Mouse (Mus musculus): ENCODE results near the gene Lmnb2. TPM values are rescaled to one million over a fixed set of nuclear protein-coding genes. Genes with fewer than 3 reads are reported as not detected.

The Lmnb2 gene
- polyA plus RNA-seq (2015; fragmentation: Nextera tagmentation; extraction: Ambion mirVana) = 10.3 TPM in 2 replicates

GRCm38 (mm10) chr10:80917779-80918434 is at the start of gene Lmnb2:
TSS of gene Lmnb2 (minus strand) at chr10:80918245.
- Histone ChIP-seq H3K9ac (ENCODE audit: low read depth, low read length) (peak within 1 kb of the TSS; percentile 70), H3K9me3 (replicated peaks; ENCODE audit: control insufficient read depth, low read length) (no peaks in the 10 kb centered on the region), H3K27ac (ENCODE audit: low read length) (peak within 1 kb of the TSS; percentile 40), H3K4me3 (ENCODE audit: low read depth, low read length) (peak within 1 kb of the TSS; percentile 69), H3K36me3 (ENCODE audit: control insufficient read depth, insufficient read depth) (no peaks in the 10 kb centered on the region), H3K4me1 (ENCODE audit: control insufficient read depth, low read depth, low read length) (peaks cover 38% of the 10 kb centered on the region), H3K4me2 (ENCODE audit: low read depth, low read length) (peak within 1 kb of the TSS; percentile 78), H3K27me3 (ENCODE audit: control insufficient read depth, insufficient read depth, low read depth, low read length) (peaks cover 8% of the 10 kb centered on the region)
- under 1% methylated on average over 50 of the region's 61 CpGs for WGBS (ENCODE audit: insufficient replicate concordance)
- peak; percentile 37; the same call in 1 of the 2 replicates for ATAC-seq (ENCODE audit: low read depth)

- 31% methylated on average over 3 of the region's 3 CpGs for WGBS (ENCODE audit: insufficient replicate concordance)
- Histone ChIP-seq H3K4me3 (ENCODE audit: low read depth, low read length) (no peak overlapping the region), H3K27me3 (ENCODE audit: control insufficient read depth, insufficient read depth, low read depth, low read length) (no peaks in the 10 kb centered on the region), H3K4me1 (ENCODE audit: control insufficient read depth, low read depth, low read length) (peaks cover 18% of the 10 kb centered on the region), H3K4me2 (ENCODE audit: low read depth, low read length) (no peak overlapping the region), H3K27ac (ENCODE audit: low read length) (0 out of 2 replicates have a peak overlapping the region, but pooled peaks have one; percentile 26), H3K36me3 (ENCODE audit: control insufficient read depth, insufficient read depth) (no peaks in the 10 kb centered on the region), H3K9ac (ENCODE audit: low read depth, low read length) (no peak overlapping the region), H3K9me3 (replicated peaks; ENCODE audit: control insufficient read depth, low read length) (no peaks in the 10 kb centered on the region)
- ATAC-seq (ENCODE audit: low read depth) = no peak
Measured at GRCm38 (mm10) chr10:80967101-80967656, 49.1 kb upstream of the Lmnb2 start.

DNA sequence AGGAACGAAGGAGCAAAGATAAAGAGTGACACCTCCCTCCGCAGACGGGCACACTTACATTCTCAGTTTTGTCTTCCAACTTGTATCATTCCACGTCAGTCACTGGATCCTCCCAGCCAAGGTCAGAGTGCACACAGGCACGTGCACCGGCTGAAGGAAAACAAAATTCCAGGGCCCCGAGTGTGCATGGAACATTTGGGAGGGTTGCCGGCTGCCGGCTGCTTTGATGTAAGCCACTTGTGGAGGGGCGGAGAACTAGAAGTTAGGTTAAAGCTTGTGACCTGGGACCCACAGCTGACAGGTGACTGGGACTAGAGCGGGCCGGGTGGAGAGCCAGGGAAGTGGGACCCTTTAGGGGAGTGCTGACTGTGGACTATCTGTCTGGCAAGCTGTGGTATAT is 48.3 kb upstream of the Lmnb2 start:
- no peaks in the 10 kb centered on the region for H3K9me3 ChIP-seq (replicated peaks; ENCODE audit: control insufficient read depth, low read length)
- no peaks in the 10 kb centered on the region for H3K27me3 ChIP-seq (ENCODE audit: control insufficient read depth, insufficient read depth, low read depth, low read length)
- H3K27ac ChIP-seq (ENCODE audit: low read length) = 0 out of 2 replicates have a peak overlapping the region, but pooled peaks have one; percentile 12
- H3K4me2 ChIP-seq (ENCODE audit: low read depth, low read length) = no peak overlapping the region
- peaks cover 21% of the 10 kb centered on the region for H3K4me1 ChIP-seq (ENCODE audit: control insufficient read depth, low read depth, low read length)
- no peak overlapping the region; the same call in 1 of the 2 replicates for H3K9ac ChIP-seq (ENCODE audit: low read depth, low read length)
- ATAC-seq (ENCODE audit: low read depth) = peak; percentile 17; the same call in 1 of the 2 replicates
- H3K36me3 ChIP-seq (ENCODE audit: control insufficient read depth, insufficient read depth) = no peaks in the 10 kb centered on the region
- H3K4me3 ChIP-seq (ENCODE audit: low read depth, low read length) = no peak overlapping the region
- 52% methylated on average over 12 of the region's 12 CpGs for WGBS (ENCODE audit: insufficient replicate concordance)

DNA sequence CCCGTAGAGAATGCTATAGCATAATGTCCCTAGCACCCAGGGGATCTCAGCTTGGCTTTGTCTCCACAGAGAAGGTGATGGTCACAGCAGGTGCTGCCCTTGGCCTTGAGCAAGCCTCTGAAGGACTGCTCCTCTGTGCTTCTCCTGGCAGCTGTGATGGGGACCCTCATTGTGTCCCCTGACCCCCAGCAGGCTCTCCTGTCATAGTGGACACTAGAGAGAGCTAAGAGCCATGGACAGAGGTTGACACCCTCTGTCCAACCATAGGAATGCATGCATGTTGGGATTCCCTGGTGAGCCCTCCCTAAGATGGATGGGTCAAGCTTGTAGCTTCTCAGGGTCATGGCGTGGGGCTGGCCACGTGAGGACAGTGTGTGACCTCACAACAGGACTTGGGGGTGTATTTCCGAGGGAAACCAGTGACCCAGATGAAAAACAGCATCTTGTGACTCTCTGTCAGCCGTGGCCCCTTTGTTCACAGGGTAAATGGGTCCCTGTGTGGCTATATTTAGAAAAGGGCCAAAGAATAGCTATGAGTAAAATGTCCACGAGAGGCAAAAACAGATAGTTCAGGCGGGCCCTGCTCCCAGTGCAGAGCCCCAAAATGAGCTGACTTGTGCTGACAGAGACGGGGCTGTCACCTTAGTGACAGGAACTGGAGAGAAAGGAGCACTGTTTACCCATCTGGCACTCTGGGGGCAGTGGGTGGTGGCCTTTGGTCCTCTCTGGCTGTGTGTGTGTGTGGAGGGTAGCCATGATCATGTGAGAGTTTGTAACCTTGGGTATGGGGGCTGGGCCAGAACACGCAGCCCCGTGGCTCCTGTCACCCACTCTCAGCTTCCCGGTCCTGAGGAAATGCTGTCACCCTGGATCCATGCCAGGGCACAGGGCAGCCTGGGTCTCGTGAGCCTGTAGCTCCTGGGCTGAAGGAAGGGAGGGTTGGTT is 45.3 kb upstream of the Lmnb2 start:
- H3K27ac ChIP-seq (ENCODE audit: low read length) = peak overlapping the region; percentile 68

GRCm38 (mm10) chr10:80962585-80962984 is 44.5 kb upstream of the Lmnb2 start:
- peaks cover 23% of the 10 kb centered on the region for H3K4me1 ChIP-seq (ENCODE audit: control insufficient read depth, low read depth, low read length)
- no peaks in the 10 kb centered on the region for H3K9me3 ChIP-seq (replicated peaks; ENCODE audit: control insufficient read depth, low read length)
- ATAC-seq (ENCODE audit: low read depth) = peak; percentile 47
- peak overlapping the region; percentile 68 for H3K27ac ChIP-seq (ENCODE audit: low read length)
- H3K4me2 ChIP-seq (ENCODE audit: low read depth, low read length) = no peak overlapping the region
- 50% methylated on average over 5 of the region's 5 CpGs for WGBS (ENCODE audit: insufficient replicate concordance)
- no peak overlapping the region for H3K4me3 ChIP-seq (ENCODE audit: low read depth, low read length)
- no peaks in the 10 kb centered on the region for H3K27me3 ChIP-seq (ENCODE audit: control insufficient read depth, insufficient read depth, low read depth, low read length)
- H3K36me3 ChIP-seq (ENCODE audit: control insufficient read depth, insufficient read depth) = no peaks in the 10 kb centered on the region
- H3K9ac ChIP-seq (ENCODE audit: low read depth, low read length) = no peak overlapping the region

More for the DNA sequence above, 45.3 kb upstream of the Lmnb2 start:
- Histone ChIP-seq H3K4me2 (ENCODE audit: low read depth, low read length) (no peak overlapping the region), H3K36me3 (ENCODE audit: control insufficient read depth, insufficient read depth) (no peaks in the 10 kb centered on the region), H3K4me3 (ENCODE audit: low read depth, low read length) (no peak overlapping the region), H3K27me3 (ENCODE audit: control insufficient read depth, insufficient read depth, low read depth, low read length) (no peaks in the 10 kb centered on the region), H3K9me3 (replicated peaks; ENCODE audit: control insufficient read depth, low read length) (no peaks in the 10 kb centered on the region), H3K9ac (ENCODE audit: low read depth, low read length) (no peak overlapping the region), H3K4me1 (ENCODE audit: control insufficient read depth, low read depth, low read length) (peaks cover 23% of the 10 kb centered on the region)
- WGBS (ENCODE audit: insufficient replicate concordance) = 38% methylated on average over 12 of the region's 12 CpGs
- ATAC-seq (ENCODE audit: low read depth) = peak; percentile 73

- no peak overlapping the region for H3K4me3 ChIP-seq (ENCODE audit: low read depth, low read length)
- no peak overlapping the region for H3K9ac ChIP-seq (ENCODE audit: low read depth, low read length)
- H3K27me3 ChIP-seq (ENCODE audit: control insufficient read depth, insufficient read depth, low read depth, low read length) = no peaks in the 10 kb centered on the region
- ATAC-seq (ENCODE audit: low read depth) = peak; percentile 48
- WGBS (ENCODE audit: insufficient replicate concordance) = 59% methylated on average over 10 of the region's 10 CpGs
- H3K9me3 ChIP-seq (replicated peaks; ENCODE audit: control insufficient read depth, low read length) = no peaks in the 10 kb centered on the region
- no peaks in the 10 kb centered on the region for H3K36me3 ChIP-seq (ENCODE audit: control insufficient read depth, insufficient read depth)
- no peak overlapping the region for H3K4me2 ChIP-seq (ENCODE audit: low read depth, low read length)
- peak overlapping the region; percentile 68 for H3K27ac ChIP-seq (ENCODE audit: low read length)
- H3K4me1 ChIP-seq (ENCODE audit: control insufficient read depth, low read depth, low read length) = peaks cover 19% of the 10 kb centered on the region
Measured at GRCm38 (mm10) chr10:80962051-80962472, 44.0 kb upstream of the Lmnb2 start.

DNA sequence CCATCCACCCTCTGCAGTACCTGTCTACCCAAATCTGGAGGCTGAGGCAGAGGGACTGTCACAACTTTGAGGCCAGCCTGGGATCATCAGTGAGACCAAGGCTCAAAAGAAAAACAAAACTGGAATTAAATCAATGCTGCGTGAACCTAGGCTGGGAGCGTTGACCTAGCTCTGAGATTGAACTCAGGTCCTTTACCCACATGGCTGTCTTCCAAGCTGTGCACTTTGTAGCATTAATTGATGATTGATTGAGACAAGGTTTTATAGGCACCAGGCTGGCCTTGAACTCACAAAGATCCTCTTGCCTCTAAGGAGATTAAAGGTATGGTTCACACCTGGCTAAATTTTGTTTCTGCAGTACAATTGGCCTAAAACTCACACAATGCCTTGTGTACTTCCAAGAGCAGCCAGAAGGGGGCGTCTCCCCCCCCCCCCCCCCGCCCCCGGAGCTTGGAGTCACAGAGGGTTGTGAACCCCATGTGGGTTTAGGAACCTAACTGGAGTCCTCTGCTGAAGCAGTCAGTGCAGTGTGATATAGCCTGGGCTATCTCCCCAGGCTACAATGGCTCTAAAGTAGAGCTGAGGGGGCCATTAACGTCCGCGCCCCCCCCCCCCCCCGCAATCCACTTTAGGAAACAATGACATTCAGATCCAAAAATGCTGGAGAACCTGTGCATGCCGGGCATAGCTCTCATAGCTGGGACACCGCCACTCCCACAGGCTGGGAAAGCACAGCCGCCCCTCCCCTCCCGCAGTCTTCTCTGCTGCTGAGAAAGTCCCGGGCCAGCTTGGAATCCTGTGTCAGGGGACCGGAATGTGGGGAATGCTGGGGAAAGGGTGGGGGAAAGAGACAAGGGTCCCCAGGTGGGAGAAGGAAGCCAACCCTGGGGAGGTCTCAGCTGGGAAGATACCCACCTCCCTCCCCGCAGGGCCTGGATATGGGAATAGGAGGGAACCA is 42.8 kb upstream of the Lmnb2 start:
- H3K9ac ChIP-seq (ENCODE audit: low read depth, low read length) = no peak overlapping the region
- no peak overlapping the region for H3K4me3 ChIP-seq (ENCODE audit: low read depth, low read length)
- no peaks in the 10 kb centered on the region for H3K36me3 ChIP-seq (ENCODE audit: control insufficient read depth, insufficient read depth)
- 17% methylated on average over 16 of the region's 16 CpGs for WGBS (ENCODE audit: insufficient replicate concordance)
- peaks cover 13% of the 10 kb centered on the region for H3K4me1 ChIP-seq (ENCODE audit: control insufficient read depth, low read depth, low read length)
- peak overlapping the region; percentile 68 for H3K27ac ChIP-seq (ENCODE audit: low read length)
- ATAC-seq (ENCODE audit: low read depth) = no peak
- no peaks in the 10 kb centered on the region for H3K9me3 ChIP-seq (replicated peaks; ENCODE audit: control insufficient read depth, low read length)
- H3K27me3 ChIP-seq (ENCODE audit: control insufficient read depth, insufficient read depth, low read depth, low read length) = no peaks in the 10 kb centered on the region
- H3K4me2 ChIP-seq (ENCODE audit: low read depth, low read length) = no peak overlapping the region

DNA sequence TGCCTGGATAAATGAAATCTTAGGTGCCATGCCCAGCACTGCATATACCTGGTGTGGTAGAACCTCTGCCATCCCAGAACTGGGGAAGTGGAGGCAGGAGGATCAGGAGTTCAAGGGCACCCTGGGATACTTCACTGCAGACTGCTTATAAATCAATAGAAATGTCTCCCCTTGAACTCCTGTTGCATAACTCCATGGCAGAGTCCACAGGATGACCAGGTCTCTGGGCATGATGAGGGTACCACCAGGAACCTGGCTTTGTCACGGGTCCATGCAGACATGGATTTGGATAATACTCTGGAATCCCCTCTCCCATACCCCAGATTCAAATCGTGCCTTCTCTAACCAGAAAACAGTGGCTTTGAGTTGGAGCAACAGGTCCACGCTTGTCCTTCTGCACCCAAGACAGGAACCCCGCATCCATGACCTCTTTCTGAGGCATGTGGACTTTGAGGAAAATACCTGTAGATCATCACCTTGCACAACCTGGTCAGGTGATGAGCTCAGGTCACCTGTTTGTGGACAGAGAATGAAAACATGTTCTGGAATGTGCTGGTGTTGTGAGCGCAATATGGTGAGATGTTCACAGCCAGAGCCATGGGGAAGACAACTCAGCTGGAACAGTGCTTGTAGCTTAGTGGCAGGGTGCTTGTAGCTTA is 41.1 kb upstream of the Lmnb2 start:
- 55% methylated on average over 5 of the region's 5 CpGs for WGBS (ENCODE audit: insufficient replicate concordance)
- Histone ChIP-seq H3K4me3 (ENCODE audit: low read depth, low read length) (no peak overlapping the region), H3K36me3 (ENCODE audit: control insufficient read depth, insufficient read depth) (no peaks in the 10 kb centered on the region), H3K4me2 (ENCODE audit: low read depth, low read length) (no peak overlapping the region), H3K9ac (ENCODE audit: low read depth, low read length) (no peak overlapping the region), H3K9me3 (replicated peaks; ENCODE audit: control insufficient read depth, low read length) (no peaks in the 10 kb centered on the region), H3K27me3 (ENCODE audit: control insufficient read depth, insufficient read depth, low read depth, low read length) (no peaks in the 10 kb centered on the region), H3K4me1 (ENCODE audit: control insufficient read depth, low read depth, low read length) (peaks cover 13% of the 10 kb centered on the region), H3K27ac (ENCODE audit: low read length) (no peak overlapping the region)
- ATAC-seq (ENCODE audit: low read depth) = no peak
